Mouse (Mus musculus): ENCODE measurements around the gene Ttc27. TPM values are rescaled to one million over a fixed set of nuclear protein-coding genes. Genes with fewer than 3 reads are reported as not detected.

Ttc27 gene
- polyA plus RNA-seq, 1 experiment: 10.5 TPM

GRCm38 (mm10) chr17:74904956-74905355, 187.4 kb downstream of the Ttc27 start:
- no peaks in the 10 kb centered on the region for H3K4me1 ChIP-seq (ENCODE audit: control insufficient read depth, insufficient read depth, low read length)
- no peak overlapping the region for H3K27ac ChIP-seq (ENCODE audit: control insufficient read depth, insufficient read depth, low read depth, low read length)
- no peaks in the 10 kb centered on the region for H3K27me3 ChIP-seq (ENCODE audit: control insufficient read depth, insufficient read depth, low read length)
- TF ChIP-seq CTCF (IDR thresholded peaks at IDR 0.05; ENCODE audit: control insufficient read depth, insufficient read depth, insufficient replicate concordance, low read depth, low read length): no peak
- no peak for TF ChIP-seq POLR2A (IDR thresholded peaks at IDR 0.05; ENCODE audit: control insufficient read depth, low read depth, low read length)
- no peaks in the 10 kb centered on the region for H3K36me3 ChIP-seq (ENCODE audit: control insufficient read depth, insufficient read depth, low read length)
- no peak overlapping the region for H3K4me3 ChIP-seq (ENCODE audit: control insufficient read depth, low read depth, low read length)

GRCm38 (mm10) chr17:74912995-74913394, 195.5 kb downstream of the Ttc27 start:
- no peaks in the 10 kb centered on the region for H3K4me1 ChIP-seq (ENCODE audit: control insufficient read depth, insufficient read depth, low read length)
- TF ChIP-seq CTCF (IDR thresholded peaks at IDR 0.05; ENCODE audit: control insufficient read depth, insufficient read depth, insufficient replicate concordance, low read depth, low read length) (no peak), POLR2A (IDR thresholded peaks at IDR 0.05; ENCODE audit: control insufficient read depth, low read depth, low read length) (no peak)
- H3K36me3 ChIP-seq (ENCODE audit: control insufficient read depth, insufficient read depth, low read length): no peaks in the 10 kb centered on the region
- H3K27me3 ChIP-seq (ENCODE audit: control insufficient read depth, insufficient read depth, low read length): no peaks in the 10 kb centered on the region
- no peak overlapping the region for H3K27ac ChIP-seq (ENCODE audit: control insufficient read depth, insufficient read depth, low read depth, low read length)
- H3K4me3 ChIP-seq (ENCODE audit: control insufficient read depth, low read depth, low read length): no peak overlapping the region

Other genes starting within 250 kb of the Ttc27 start
- 12.2 and 16.1 TPM in 2 replicates for gene Yipf4, start 228.2 kb upstream of the Ttc27 start, polyA plus RNA-seq (2012; rRNA removed)
- gene Birc6, start 189.4 kb upstream of the Ttc27 start, polyA plus RNA-seq (2012; rRNA removed): 26.0 and 26.3 TPM in 2 replicates

Measured in testis, adult 2 months (tissue).